Mouse (Mus musculus): ENCODE data around the gene Slc9a3r2. TPM values are rescaled to one million over a fixed set of nuclear protein-coding genes. Genes with fewer than 3 reads are reported as not detected.
A peak's percentile ranks its signal among the peaks of the same experiment; 100 is the strongest.

Gene Slc9a3r2
- total RNA-seq, 2 experiments from 2014 or later, result 40.2 to 43.6 TPM

GRCm38 (mm10) chr17:24595126-24596072, 54.7 kb downstream of the Slc9a3r2 start:
- intact Hi-C loops (cut with DNase I), result no loop called here
- DNase-seq, result peak; percentile 45

GRCm38 (mm10) chr17:24593992-24594890, 55.9 kb downstream of the Slc9a3r2 start:
- intact Hi-C loops (cut with DNase I), result no loop called here
- no peak for DNase-seq

GRCm38 (mm10) chr17:24593248-24593647, 56.9 kb downstream of the Slc9a3r2 start:
- DNase-seq, result no peak
- intact Hi-C loops (cut with DNase I), result no loop called here

- intact Hi-C loops (cut with DNase I), result no loop called here
These were observed 58.4 kb downstream of the Slc9a3r2 start for GRCm38 (mm10) chr17:24591695-24592094.

GRCm38 (mm10) chr17:24590943-24591342, 59.2 kb downstream of the Slc9a3r2 start:
- intact Hi-C loops (cut with DNase I), result no loop called here

More at GRCm38 (mm10) chr17:24591695-24592094, 58.4 kb downstream of the Slc9a3r2 start:
- DNase-seq, result no peak

More at GRCm38 (mm10) chr17:24590943-24591342, 59.2 kb downstream of the Slc9a3r2 start:
- no peak for DNase-seq

Small RNA genes within 50 kb of the gene (microRNA-seq; reads per million reads assigned to microRNA genes)
- gene Gm24589, result not detected

Other genes starting within 250 kb of the Slc9a3r2 start
- 100 to 1,000 TPM; 204 to 208 TPM for gene Rnps1, start 235.8 kb downstream of the Slc9a3r2 start, total RNA-seq (2021)
- gene Eci1, start 223.7 kb downstream of the Slc9a3r2 start, total RNA-seq (2021), result 10 to 100 TPM in 1 of 2 experiments, 1 to 10 TPM in 1; 9.4 to 11.5 TPM
- 1 to 10 TPM; 7.1 to 8.5 TPM for gene Dnase1l2, start 207.2 kb downstream of the Slc9a3r2 start, total RNA-seq (2021)
- gene E4f1, start 180.0 kb downstream of the Slc9a3r2 start, total RNA-seq (2021), result 10 to 100 TPM; 39.0 to 41.7 TPM
- 10 to 100 TPM; 45.3 to 45.9 TPM for gene Pgp, start 179.9 kb downstream of the Slc9a3r2 start, total RNA-seq (2021)
- gene Bricd5, start 176.4 kb downstream of the Slc9a3r2 start, total RNA-seq (2021), result under 1 TPM; 0.54 to 0.92 TPM
- 10 to 100 TPM; 33.4 to 39.1 TPM for gene Mlst8, start 171.2 kb downstream of the Slc9a3r2 start, total RNA-seq (2021)
- gene Caskin1, start 161.7 kb downstream of the Slc9a3r2 start, total RNA-seq (2021), result 100 to 1,000 TPM; 158 to 180 TPM
- gene Traf7, start 122.4 kb downstream of the Slc9a3r2 start, total RNA-seq (2021), result 100 to 1,000 TPM; 166 to 172 TPM
- 10 to 100 TPM; 12.2 to 12.5 TPM for gene Rab26, start 116.1 kb downstream of the Slc9a3r2 start, total RNA-seq (2021)
- 10 to 100 TPM; 75.0 to 91.3 TPM for gene Pkd1, start 100.5 kb downstream of the Slc9a3r2 start, total RNA-seq (2021)
- 100 to 1,000 TPM; 152 to 158 TPM for gene Tsc2, start 17.7 kb downstream of the Slc9a3r2 start, total RNA-seq (2021)
- 1 to 10 TPM; 7.0 to 8.5 TPM for gene Nthl1, start 17.6 kb downstream of the Slc9a3r2 start, total RNA-seq (2021)
- under 1 TPM in 1 of 2 experiments, not detected in 1; 0.66 TPM for gene Npw, start 8.1 kb upstream of the Slc9a3r2 start, total RNA-seq (2021)
- gene Zfp598, start 19.4 kb upstream of the Slc9a3r2 start, total RNA-seq (2021), result 10 to 100 TPM; 45.5 to 48.5 TPM
- 100 to 1,000 TPM; 164 to 176 TPM for gene Syngr3, start 39.6 kb upstream of the Slc9a3r2 start, total RNA-seq (2021)
- 10 to 100 TPM; 21.0 to 22.7 TPM for gene Gfer, start 45.8 kb upstream of the Slc9a3r2 start, total RNA-seq (2021)
- gene Noxo1, start 45.9 kb upstream of the Slc9a3r2 start, total RNA-seq (2021), result 1 to 10 TPM; 5.6 to 7.2 TPM
- gene Tbl3, start 57.3 kb upstream of the Slc9a3r2 start, total RNA-seq (2021), result 10 to 100 TPM; 34.8 to 36.6 TPM
- gene Rnf151, start 67.7 kb upstream of the Slc9a3r2 start, total RNA-seq (2021), result not detected
- gene Rps2, start 67.8 kb upstream of the Slc9a3r2 start, total RNA-seq (2021), result 100 to 1,000 TPM; 619 to 676 TPM
- gene Ndufb10, start 74.2 kb upstream of the Slc9a3r2 start, total RNA-seq (2021), result 100 to 1,000 TPM; 130 to 145 TPM
- gene Rpl3l, start 77.5 kb upstream of the Slc9a3r2 start, total RNA-seq (2021), result not detected
- gene Msrb1, start 86.3 kb upstream of the Slc9a3r2 start, total RNA-seq (2021), result 10 to 100 TPM; 36.6 to 42.7 TPM
- not detected for gene Hs3st6, start 102.7 kb upstream of the Slc9a3r2 start, total RNA-seq (2021)
- gene Meiob, start 154.0 kb upstream of the Slc9a3r2 start, total RNA-seq (2021), result not detected
- 10 to 100 TPM; 48.0 to 50.0 TPM for gene Hagh, start 189.8 kb upstream of the Slc9a3r2 start, total RNA-seq (2021)
- 10 to 100 TPM; 13.1 to 13.8 TPM for gene Fahd1, start 200.0 kb upstream of the Slc9a3r2 start, total RNA-seq (2021)
- under 1 TPM in 1 of 2 experiments, not detected in 1; 0.22 TPM for gene Igfals, start 215.7 kb upstream of the Slc9a3r2 start, total RNA-seq (2021)
- 10 to 100 TPM; 35.9 to 39.3 TPM for gene Nubp2, start 236.0 kb upstream of the Slc9a3r2 start, total RNA-seq (2021)
- 10 to 100 TPM; 43.6 to 46.0 TPM for gene Spsb3, start 236.3 kb upstream of the Slc9a3r2 start, total RNA-seq (2021)
- gene Eme2, start 244.8 kb upstream of the Slc9a3r2 start, total RNA-seq (2021), result 10 to 100 TPM; 36.2 to 36.4 TPM
- 10 to 100 TPM; 48.9 to 50.0 TPM for gene Mrps34, start 244.8 kb upstream of the Slc9a3r2 start, total RNA-seq (2021)
- gene Nme3, start 246.2 kb upstream of the Slc9a3r2 start, total RNA-seq (2021), result 10 to 100 TPM; 38.7 to 43.0 TPM